Mouse (Mus musculus) hindbrain, embryonic 16.5 days (tissue): ENCODE results near the gene Metap1d. TPM values are rescaled to one million over a fixed set of nuclear protein-coding genes. Genes with fewer than 3 reads are reported as not detected.

Source experiments
- ATAC-seq: fragments of 200-750 bp; cut with Nextera tagmentation; 2 replicates; pipeline ENCODE4 v1.8.0; 2017; ENCODE audit warnings: moderate TSS enrichment, moderate library complexity
- H3K27ac ChIP-seq: fragments of 300-500 bp; sonication (generic); 2 replicates; pipeline ENCODE4 v1.5.1; 2014; ENCODE audit warnings: low read depth, mild to moderate bottlenecking, control low read depth, low read length, moderate library complexity
- H3K27me3 ChIP-seq: fragments of 300-500 bp; sonication (generic); replicated peaks from 2 replicates; pipeline ENCODE4 v1.6.1; 2014; ENCODE audit warnings: low read length; ENCODE audit not compliant: control insufficient read depth, insufficient read depth
- H3K36me3 ChIP-seq: fragments of 300-500 bp; sonication (generic); 2 replicates; pipeline ENCODE4 v1.6.1; 2014; ENCODE audit warnings: mild to moderate bottlenecking, low read length, moderate library complexity, mixed read lengths; ENCODE audit not compliant: control insufficient read depth, insufficient read depth
- H3K4me1 ChIP-seq: fragments of 300-500 bp; sonication (generic); 2 replicates; pipeline ENCODE4 v1.6.1; 2014; ENCODE audit warnings: low read depth, low read length; ENCODE audit not compliant: control insufficient read depth, insufficient read depth
- H3K4me2 ChIP-seq: fragments of 300-500 bp; sonication (generic); 2 replicates; pipeline ENCODE4 v1.6.1; 2014; ENCODE audit warnings: mild to moderate bottlenecking, low read length, control low read depth, moderate library complexity
- H3K4me3 ChIP-seq: fragments of 300-500 bp; sonication (generic); 2 replicates; pipeline ENCODE4 v1.5.1; 2014; ENCODE audit warnings: mild to moderate bottlenecking, low read length, control low read depth, moderate library complexity
- H3K9ac ChIP-seq: fragments of 300-500 bp; sonication (generic); 2 replicates; pipeline ENCODE4 v1.6.1; 2014; ENCODE audit warnings: low read depth, mild to moderate bottlenecking, control low read depth, low read length, moderate library complexity
- H3K9me3 ChIP-seq: fragments of 300-500 bp; sonication (generic); 2 replicates; pipeline ENCODE4 v1.6.1; 2014; ENCODE audit warnings: mild to moderate bottlenecking, low read length, moderate library complexity; ENCODE audit not compliant: control insufficient read depth
- WGBS: fragments of 180-500 bp; shearing (Covaris S2); extraction: QIAGEN DNeasy Blood & Tissue Kit; methylation state at CpG from one replicate; pipeline ENCODE4 v1.1.7; 2014; 5-methylcytosine and 5-hydroxymethylcytosine counted together
- polyA plus RNA-seq: library from polyadenylated mRNA; unstranded; fragments of >200 nt; fragmentation: Nextera tagmentation; extraction: Ambion mirVana; gene quantifications from 2 replicates; pipeline ENCODE4 v1.2.1, GENCODE M21; 2015

The Metap1d gene
- polyA plus RNA-seq, 1 experiment from 2014 or later: 31.7 TPM

- no peak overlapping the region for H3K4me3 ChIP-seq
- H3K4me1 ChIP-seq: peaks cover 3% of the 10 kb centered on the region; the same call in 1 of the 2 replicates
- H3K36me3 ChIP-seq: no peaks in the 10 kb centered on the region
- H3K9ac ChIP-seq: no peak overlapping the region
- H3K27ac ChIP-seq: no peak overlapping the region
- 42% methylated on average over 11 of the region's 11 CpGs for WGBS
- H3K4me2 ChIP-seq: no peak overlapping the region
- H3K9me3 ChIP-seq: no peaks in the 10 kb centered on the region
- H3K27me3 ChIP-seq: no peaks in the 10 kb centered on the region
- ATAC-seq: 0 out of 2 replicates have a peak, but pooled peaks have one; percentile 45
Measured at GRCm38 (mm10) chr2:71466861-71467450, 13.9 kb downstream of the Metap1d start.

- Histone ChIP-seq H3K4me2 (no peak overlapping the region), H3K27me3 (no peaks in the 10 kb centered on the region), H3K4me3 (no peak overlapping the region), H3K9me3 (no peaks in the 10 kb centered on the region), H3K36me3 (no peaks in the 10 kb centered on the region), H3K4me1 (peaks cover 7% of the 10 kb centered on the region; the same call in 1 of the 2 replicates), H3K27ac (no peak overlapping the region), H3K9ac (no peak overlapping the region)
- 89% methylated on average over 6 of the region's 6 CpGs for WGBS
- ATAC-seq: no peak
Measured at GRCm38 (mm10) chr2:71471094-71471493, 18.0 kb downstream of the Metap1d start.

- H3K4me1 ChIP-seq: peaks cover 5% of the 10 kb centered on the region; the same call in 1 of the 2 replicates
- H3K9me3 ChIP-seq: no peaks in the 10 kb centered on the region
- WGBS: 79% methylated on average over 7 of the region's 7 CpGs
- H3K9ac ChIP-seq: no peak overlapping the region
- no peaks in the 10 kb centered on the region for H3K27me3 ChIP-seq
- no peak overlapping the region for H3K27ac ChIP-seq
- no peaks in the 10 kb centered on the region for H3K36me3 ChIP-seq
- no peak overlapping the region for H3K4me2 ChIP-seq
- H3K4me3 ChIP-seq: no peak overlapping the region
- no peak for ATAC-seq
Measured at GRCm38 (mm10) chr2:71473830-71474229, 20.8 kb downstream of the Metap1d start.

GRCm38 (mm10) chr2:71474345-71474744 is 21.3 kb downstream of the Metap1d start:
- no peaks in the 10 kb centered on the region for H3K9me3 ChIP-seq
- H3K27me3 ChIP-seq: no peaks in the 10 kb centered on the region
- H3K4me1 ChIP-seq: peaks cover 5% of the 10 kb centered on the region; the same call in 1 of the 2 replicates
- no peaks in the 10 kb centered on the region for H3K36me3 ChIP-seq
- no peak overlapping the region for H3K27ac ChIP-seq
- H3K4me3 ChIP-seq: no peak overlapping the region
- WGBS: 38% methylated on average over 7 of the region's 7 CpGs
- no peak overlapping the region for H3K4me2 ChIP-seq
- peak; percentile 17; the same call in 1 of the 2 replicates for ATAC-seq
- no peak overlapping the region for H3K9ac ChIP-seq

- Histone ChIP-seq H3K36me3 (no peaks in the 10 kb centered on the region), H3K9ac (no peak overlapping the region), H3K4me3 (no peak overlapping the region), H3K4me2 (no peak overlapping the region), H3K27me3 (no peaks in the 10 kb centered on the region), H3K27ac (no peak overlapping the region), H3K9me3 (no peaks in the 10 kb centered on the region), H3K4me1 (peaks cover 5% of the 10 kb centered on the region; the same call in 1 of the 2 replicates)
- whole genome bisulfite sequencing: 75% methylated on average over 10 of the region's 10 CpGs
- ATAC-seq: no peak
Measured at GRCm38 (mm10) chr2:71475311-71475710, 22.2 kb downstream of the Metap1d start.

- Histone ChIP-seq H3K27me3 (no peaks in the 10 kb centered on the region), H3K36me3 (no peaks in the 10 kb centered on the region), H3K4me2 (no peak overlapping the region), H3K9ac (no peak overlapping the region), H3K27ac (no peak overlapping the region), H3K9me3 (no peaks in the 10 kb centered on the region), H3K4me1 (peaks cover 5% of the 10 kb centered on the region; the same call in 1 of the 2 replicates), H3K4me3 (no peak overlapping the region)
- 81% methylated on average over 4 of the region's 4 CpGs for WGBS
- ATAC-seq: no peak
Measured at GRCm38 (mm10) chr2:71475760-71476159, 22.7 kb downstream of the Metap1d start.

- H3K9me3 ChIP-seq: no peaks in the 10 kb centered on the region
- H3K9ac ChIP-seq: no peak overlapping the region
- no peak for ATAC-seq
- no peak overlapping the region for H3K27ac ChIP-seq
- H3K36me3 ChIP-seq: no peaks in the 10 kb centered on the region
- no peaks in the 10 kb centered on the region for H3K27me3 ChIP-seq
- H3K4me2 ChIP-seq: no peak overlapping the region
- peaks cover 5% of the 10 kb centered on the region; the same call in 1 of the 2 replicates for H3K4me1 ChIP-seq
- no peak overlapping the region for H3K4me3 ChIP-seq
Measured at GRCm38 (mm10) chr2:71477787-71478186, 24.7 kb downstream of the Metap1d start.

GRCm38 (mm10) chr2:71479917-71480316 is 26.8 kb downstream of the Metap1d start:
- Histone ChIP-seq H3K36me3 (no peaks in the 10 kb centered on the region), H3K4me3 (no peak overlapping the region), H3K9ac (no peak overlapping the region), H3K27me3 (no peaks in the 10 kb centered on the region), H3K9me3 (no peaks in the 10 kb centered on the region), H3K27ac (no peak overlapping the region), H3K4me1 (no peaks in the 10 kb centered on the region), H3K4me2 (no peak overlapping the region)
- 13% methylated on average over 7 of the region's 7 CpGs for WGBS
- ATAC-seq: no peak

- Histone ChIP-seq H3K4me3 (no peak overlapping the region), H3K9me3 (no peaks in the 10 kb centered on the region), H3K27ac (no peak overlapping the region), H3K27me3 (no peaks in the 10 kb centered on the region), H3K9ac (no peak overlapping the region), H3K4me1 (no peaks in the 10 kb centered on the region), H3K36me3 (no peaks in the 10 kb centered on the region), H3K4me2 (no peak overlapping the region)
- 71% methylated on average over 6 of the region's 6 CpGs for WGBS
- no peak for ATAC-seq
Measured at GRCm38 (mm10) chr2:71481825-71482224, 28.7 kb downstream of the Metap1d start.
